Mouse (Mus musculus) embryonic facial prominence, embryonic 13.5 days (tissue): ENCODE measurements around the gene Banp. TPM values are rescaled to one million over a fixed set of nuclear protein-coding genes. Genes with fewer than 3 reads are reported as not detected.
A peak's percentile ranks its signal among the peaks of the same experiment; 100 is the strongest.

Experiments used
- ATAC-seq: fragments of 200-750 bp; cut with Nextera tagmentation; 2 replicates; pipeline ENCODE4 v1.8.0; 2017; ENCODE audit warnings: low read depth; ENCODE audit not compliant: insufficient number of reproducible peaks, insufficient read depth, low FRiP score, low TSS enrichment
- H3K27ac ChIP-seq: fragments of 300-500 bp; sonication (generic); 2 replicates; pipeline ENCODE4 v1.5.1; 2015; ENCODE audit warnings: moderate library complexity, mild to moderate bottlenecking, inconsistent platforms
- H3K27me3 ChIP-seq: fragments of 300-500 bp; sonication (generic); 2 replicates; pipeline ENCODE4 v1.6.1; 2015; ENCODE audit warnings: mild to moderate bottlenecking, inconsistent platforms
- H3K36me3 ChIP-seq: fragments of 300-500 bp; sonication (generic); 2 replicates; pipeline ENCODE4 v1.6.1; 2015; ENCODE audit warnings: mild to moderate bottlenecking, inconsistent platforms
- H3K4me1 ChIP-seq: fragments of 300-500 bp; sonication (generic); 2 replicates; pipeline ENCODE4 v1.6.1; 2015; ENCODE audit warnings: inconsistent platforms
- H3K4me2 ChIP-seq: fragments of 300-500 bp; sonication (generic); 2 replicates; pipeline ENCODE4 v1.6.1; 2015; ENCODE audit warnings: moderate library complexity, mild to moderate bottlenecking, inconsistent platforms
- H3K4me3 ChIP-seq: fragments of 300-500 bp; sonication (generic); 2 replicates; pipeline ENCODE4 v1.5.1; 2015; ENCODE audit warnings: mild to moderate bottlenecking, inconsistent platforms
- H3K9ac ChIP-seq: fragments of 300-500 bp; sonication (generic); 2 replicates; pipeline ENCODE4 v1.6.1; 2015; ENCODE audit warnings: mild to moderate bottlenecking, inconsistent platforms
- H3K9me3 ChIP-seq: fragments of 300-500 bp; sonication (generic); 2 replicates; pipeline ENCODE4 v1.6.1; 2016; ENCODE audit warnings: inconsistent platforms
- WGBS: fragments of 180-500 bp; shearing (Covaris S2); methylation state at CpG from one replicate; pipeline ENCODE4 v1.1.7; 2015; ENCODE audit warnings: mixed read lengths; 5-methylcytosine and 5-hydroxymethylcytosine counted together
- polyA plus RNA-seq: library from polyadenylated mRNA; unstranded; fragments of >200 nt; fragmentation: Nextera tagmentation; extraction: Ambion mirVana; gene quantifications from 2 replicates; pipeline ENCODE4 v1.2.1, GENCODE M21; 2015

The Banp gene
- polyA plus RNA-seq, 1 experiment from 2014 or later = 42.6 TPM

GRCm38 (mm10) chr8:122032741-122033140, 83.2 kb downstream of the Banp start:
- Histone ChIP-seq H3K27ac (no peak overlapping the region), H3K4me3 (no peak overlapping the region), H3K9ac (no peak overlapping the region), H3K4me1 (peaks cover 11% of the 10 kb centered on the region), H3K9me3 (no peaks in the 10 kb centered on the region), H3K27me3 (no peaks in the 10 kb centered on the region), H3K4me2 (no peak overlapping the region), H3K36me3 (no peaks in the 10 kb centered on the region)
- WGBS = 67% methylated on average over 9 of the region's 9 CpGs
- no peak for ATAC-seq

GRCm38 (mm10) chr8:122035543-122035942, 86.0 kb downstream of the Banp start:
- Histone ChIP-seq H3K4me2 (no peak overlapping the region), H3K27ac (no peak overlapping the region)

GRCm38 (mm10) chr8:122036325-122036724, 86.8 kb downstream of the Banp start:
- Histone ChIP-seq H3K4me1 (peaks cover 4% of the 10 kb centered on the region), H3K9me3 (no peaks in the 10 kb centered on the region), H3K27ac (no peak overlapping the region), H3K4me3 (no peak overlapping the region), H3K27me3 (no peaks in the 10 kb centered on the region), H3K9ac (no peak overlapping the region), H3K4me2 (no peak overlapping the region), H3K36me3 (no peaks in the 10 kb centered on the region)
- WGBS = 70% methylated on average over 6 of the region's 6 CpGs
- ATAC-seq = no peak

More at GRCm38 (mm10) chr8:122035543-122035942, 86.0 kb downstream of the Banp start:
- H3K4me1 ChIP-seq = peaks cover 11% of the 10 kb centered on the region
- no peak overlapping the region; the same call in 1 of the 2 replicates for H3K9ac ChIP-seq
- H3K9me3 ChIP-seq = no peaks in the 10 kb centered on the region
- no peak for ATAC-seq
- WGBS = 65% methylated on average over 7 of the region's 7 CpGs
- H3K4me3 ChIP-seq = no peak overlapping the region
- H3K36me3 ChIP-seq = no peaks in the 10 kb centered on the region
- no peaks in the 10 kb centered on the region for H3K27me3 ChIP-seq

- Histone ChIP-seq H3K27me3 (no peaks in the 10 kb centered on the region), H3K27ac (no peak overlapping the region), H3K36me3 (no peaks in the 10 kb centered on the region), H3K4me3 (no peak overlapping the region), H3K4me1 (peaks cover under 1% of the 10 kb centered on the region; the same call in 1 of the 2 replicates), H3K9ac (no peak overlapping the region), H3K4me2 (no peak overlapping the region), H3K9me3 (no peaks in the 10 kb centered on the region)
- ATAC-seq = no peak
- 77% methylated on average over 7 of the region's 7 CpGs for WGBS
Measured at GRCm38 (mm10) chr8:122037279-122037678, 87.7 kb downstream of the Banp start.

- Histone ChIP-seq H3K27ac (no peak overlapping the region), H3K27me3 (no peaks in the 10 kb centered on the region), H3K4me1 (peaks cover 8% of the 10 kb centered on the region), H3K9me3 (no peaks in the 10 kb centered on the region), H3K4me2 (no peak overlapping the region), H3K9ac (no peak overlapping the region), H3K4me3 (no peak overlapping the region), H3K36me3 (no peaks in the 10 kb centered on the region)
- no peak for ATAC-seq
- 91% methylated on average over 6 of the region's 6 CpGs for WGBS
Measured at GRCm38 (mm10) chr8:122038076-122038475, 88.5 kb downstream of the Banp start.

GRCm38 (mm10) chr8:122039452-122039851, 89.9 kb downstream of the Banp start:
- no peaks in the 10 kb centered on the region for H3K36me3 ChIP-seq
- no peak for ATAC-seq
- no peaks in the 10 kb centered on the region for H3K27me3 ChIP-seq
- H3K4me2 ChIP-seq = no peak overlapping the region
- no peak overlapping the region for H3K9ac ChIP-seq
- H3K9me3 ChIP-seq = no peaks in the 10 kb centered on the region
- peaks cover 22% of the 10 kb centered on the region for H3K4me1 ChIP-seq
- no peak overlapping the region; the same call in 1 of the 2 replicates for H3K27ac ChIP-seq
- no peak overlapping the region for H3K4me3 ChIP-seq
- WGBS = 74% methylated on average over 4 of the region's 4 CpGs

- WGBS = 57% methylated on average over 15 of the region's 15 CpGs
- peaks cover 43% of the 10 kb centered on the region for H3K4me1 ChIP-seq
- no peak overlapping the region for H3K4me3 ChIP-seq
- no peak overlapping the region for H3K9ac ChIP-seq
- no peaks in the 10 kb centered on the region for H3K36me3 ChIP-seq
- H3K9me3 ChIP-seq = no peaks in the 10 kb centered on the region
- ATAC-seq = no peak
- H3K27ac ChIP-seq = no peak overlapping the region
- H3K27me3 ChIP-seq = no peaks in the 10 kb centered on the region
- no peak overlapping the region for H3K4me2 ChIP-seq
Measured at GRCm38 (mm10) chr8:122047206-122047870, 97.8 kb downstream of the Banp start.

- Histone ChIP-seq H3K4me2 (no peak overlapping the region), H3K4me3 (no peak overlapping the region)
- 70% methylated on average over 4 of the region's 4 CpGs for WGBS
Measured at GRCm38 (mm10) chr8:122049266-122049665, 99.7 kb downstream of the Banp start.

GRCm38 (mm10) chr8:122049923-122050322, 100.4 kb downstream of the Banp start:
- H3K27me3 ChIP-seq = no peaks in the 10 kb centered on the region
- no peaks in the 10 kb centered on the region for H3K36me3 ChIP-seq
- WGBS = 57% methylated on average over 2 of the region's 2 CpGs
- H3K4me3 ChIP-seq = no peak overlapping the region
- H3K9ac ChIP-seq = no peak overlapping the region
- no peak overlapping the region for H3K4me2 ChIP-seq
- peaks cover 24% of the 10 kb centered on the region for H3K4me1 ChIP-seq
- no peak for ATAC-seq
- H3K9me3 ChIP-seq = no peaks in the 10 kb centered on the region
- no peak overlapping the region for H3K27ac ChIP-seq

More at GRCm38 (mm10) chr8:122049266-122049665, 99.7 kb downstream of the Banp start:
- Histone ChIP-seq H3K27me3 (no peaks in the 10 kb centered on the region), H3K9me3 (no peaks in the 10 kb centered on the region), H3K27ac (no peak overlapping the region), H3K36me3 (no peaks in the 10 kb centered on the region), H3K9ac (no peak overlapping the region), H3K4me1 (peaks cover 24% of the 10 kb centered on the region)
- no peak for ATAC-seq

GRCm38 (mm10) chr8:122050620-122051019, 101.1 kb downstream of the Banp start:
- no peak overlapping the region for H3K9ac ChIP-seq
- no peaks in the 10 kb centered on the region for H3K27me3 ChIP-seq
- no peak overlapping the region for H3K4me2 ChIP-seq
- no peaks in the 10 kb centered on the region for H3K36me3 ChIP-seq
- no peak for ATAC-seq
- 93% methylated on average over 9 of the region's 9 CpGs for WGBS
- H3K4me3 ChIP-seq = no peak overlapping the region
- H3K27ac ChIP-seq = no peak overlapping the region
- H3K9me3 ChIP-seq = no peaks in the 10 kb centered on the region
- peaks cover 26% of the 10 kb centered on the region for H3K4me1 ChIP-seq

GRCm38 (mm10) chr8:122055321-122055720, 105.8 kb downstream of the Banp start:
- H3K4me1 ChIP-seq = peaks cover 23% of the 10 kb centered on the region
- no peak overlapping the region; the same call in 1 of the 2 replicates for H3K4me2 ChIP-seq
- no peaks in the 10 kb centered on the region for H3K36me3 ChIP-seq
- 48% methylated on average over 10 of the region's 10 CpGs for WGBS
- no peak overlapping the region for H3K4me3 ChIP-seq
- no peak overlapping the region for H3K9ac ChIP-seq
- no peaks in the 10 kb centered on the region for H3K27me3 ChIP-seq
- no peak for ATAC-seq
- peak overlapping the region; percentile 71; the same call in 1 of the 2 replicates for H3K27ac ChIP-seq
- H3K9me3 ChIP-seq = no peaks in the 10 kb centered on the region

GRCm38 (mm10) chr8:122056113-122056512, 106.6 kb downstream of the Banp start:
- Histone ChIP-seq H3K9me3 (no peaks in the 10 kb centered on the region), H3K27me3 (no peaks in the 10 kb centered on the region), H3K4me1 (peaks cover 23% of the 10 kb centered on the region), H3K27ac (no peak overlapping the region), H3K36me3 (no peaks in the 10 kb centered on the region), H3K9ac (0 out of 2 replicates have a peak overlapping the region, but pooled peaks have one; percentile 16), H3K4me3 (no peak overlapping the region), H3K4me2 (no peak overlapping the region)
- no peak for ATAC-seq
- 17% methylated on average over 1 of the region's 1 CpGs for whole genome bisulfite sequencing
